Mouse (Mus musculus): ENCODE data around the gene Cdkn2b.

Gene Cdkn2b

DNA sequence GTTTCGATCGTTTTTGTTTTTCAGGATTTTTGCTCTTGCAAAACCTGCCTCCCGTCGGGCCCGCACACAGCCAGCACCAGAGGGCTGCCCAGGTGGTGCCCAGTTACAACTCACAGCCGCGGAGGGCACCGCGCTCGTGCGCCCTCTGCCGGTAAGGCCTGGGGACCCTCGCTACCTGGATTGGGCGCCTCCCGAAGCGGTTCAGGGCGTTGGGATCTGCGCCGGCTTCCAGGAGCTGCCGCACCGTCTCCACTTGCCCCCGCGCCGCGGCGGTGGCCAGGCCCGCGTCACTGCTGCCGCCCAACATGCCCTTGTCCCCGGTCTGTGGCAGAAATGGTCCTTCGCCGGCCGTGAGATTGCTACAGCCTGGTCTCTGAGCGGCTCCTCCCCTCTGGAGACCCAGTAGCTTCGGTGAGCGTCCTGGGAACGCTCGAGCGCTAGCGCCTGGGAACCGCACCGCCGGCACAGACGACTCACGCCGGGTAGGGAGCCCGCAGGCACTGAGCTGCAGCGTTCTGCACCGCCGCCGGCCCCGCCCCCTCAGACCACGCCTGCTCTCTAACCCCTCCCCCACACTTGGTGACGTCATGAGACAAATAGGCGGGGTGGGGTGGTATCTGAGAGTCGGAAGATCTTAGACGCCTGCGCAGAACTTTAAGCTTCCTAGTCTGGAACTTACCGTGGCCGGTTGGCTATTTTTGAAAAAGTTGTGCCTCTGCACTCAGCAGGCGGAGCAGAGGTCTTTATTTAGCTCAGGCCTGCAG is at the start of gene Cdkn2b:
Cdkn2b (minus strand) TSS at position 549 of the 764 bp plus-strand sequence.
- DNase-seq, result peak; percentile 73

DNA sequence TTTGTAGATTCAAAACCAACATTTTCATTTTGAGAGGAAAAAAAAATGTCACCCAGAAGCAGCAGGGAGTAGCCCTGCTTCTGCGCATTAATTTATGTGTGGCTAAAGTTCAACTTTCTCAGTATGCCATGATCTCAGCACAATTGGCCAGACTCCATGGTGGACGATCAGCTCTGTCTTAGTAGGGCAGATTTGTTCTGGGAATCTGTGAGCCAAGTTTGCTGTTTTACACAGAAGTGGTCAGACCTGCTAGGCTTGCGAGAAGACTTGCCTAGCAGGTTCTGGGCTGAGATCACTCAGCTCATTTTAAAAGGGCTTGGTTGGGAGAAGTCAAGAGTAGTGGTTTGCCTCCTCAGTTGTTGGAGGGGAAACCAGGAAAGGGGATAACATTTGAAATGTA is 49.5 kb upstream of the Cdkn2b start:
- DNase-seq, result no peak

DNA sequence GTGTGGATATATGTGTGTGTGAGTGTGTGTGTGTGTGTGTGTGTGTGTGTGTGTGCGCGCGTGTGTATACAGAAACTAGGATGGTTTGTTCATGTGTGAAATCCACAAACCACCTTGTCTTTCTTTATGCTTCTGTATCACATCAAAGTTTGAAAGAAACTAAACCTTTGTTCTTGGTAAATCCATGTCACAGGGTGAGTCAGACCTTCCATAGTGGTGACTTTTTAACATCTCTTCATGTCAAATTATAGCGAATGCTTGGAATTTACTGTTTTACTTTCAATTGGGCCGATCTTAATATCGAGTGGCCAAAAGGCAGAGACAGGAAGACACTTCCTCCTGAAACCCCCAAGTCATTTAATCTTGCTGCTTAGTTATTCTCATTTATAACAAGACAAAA is 48.7 kb upstream of the Cdkn2b start:
- DNase-seq, result no peak

DNA sequence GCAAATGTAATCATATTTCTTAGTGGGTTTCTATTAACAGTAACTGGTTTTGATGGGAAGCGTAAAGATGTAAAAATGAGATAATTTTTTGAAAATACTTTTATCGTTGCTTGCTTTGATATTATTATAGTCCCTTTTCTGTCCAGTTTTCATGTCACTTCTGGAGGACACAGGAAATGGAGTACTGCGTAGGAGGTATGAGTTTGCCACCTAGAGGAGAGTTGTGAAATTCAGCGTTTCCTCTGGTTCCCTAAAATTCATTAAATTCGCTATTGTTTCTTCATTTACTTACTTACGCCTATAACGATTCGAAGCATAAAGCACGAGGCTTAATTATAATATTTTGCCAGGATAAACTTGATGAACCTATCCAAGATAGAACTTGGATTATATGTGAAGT is 43.1 kb upstream of the Cdkn2b start:
- no peak for DNase-seq

DNA sequence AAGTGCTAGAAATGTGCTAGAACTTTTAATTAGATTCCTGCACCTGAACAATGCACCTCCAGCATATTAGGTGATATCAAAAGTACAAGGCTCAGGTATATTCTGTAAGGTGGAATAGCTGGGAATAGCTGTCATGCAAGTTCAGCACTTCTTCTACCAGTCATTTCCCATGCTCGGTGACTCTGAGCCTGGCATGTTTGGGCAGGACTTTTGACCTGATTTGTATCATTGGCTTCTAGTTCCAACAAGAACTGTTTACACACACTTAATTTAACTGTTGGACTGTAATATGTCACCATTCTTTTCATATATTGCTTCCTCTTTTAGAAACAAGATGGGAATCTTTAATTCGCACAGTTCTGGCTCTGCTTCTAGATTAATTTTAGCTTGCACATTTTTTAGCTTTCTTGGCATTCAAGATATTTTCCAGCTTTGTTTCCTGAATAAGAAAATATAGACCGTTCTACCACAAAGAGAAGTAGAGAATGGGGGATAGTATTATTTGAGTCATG is 42.3 kb upstream of the Cdkn2b start:
- no peak for DNase-seq

DNA sequence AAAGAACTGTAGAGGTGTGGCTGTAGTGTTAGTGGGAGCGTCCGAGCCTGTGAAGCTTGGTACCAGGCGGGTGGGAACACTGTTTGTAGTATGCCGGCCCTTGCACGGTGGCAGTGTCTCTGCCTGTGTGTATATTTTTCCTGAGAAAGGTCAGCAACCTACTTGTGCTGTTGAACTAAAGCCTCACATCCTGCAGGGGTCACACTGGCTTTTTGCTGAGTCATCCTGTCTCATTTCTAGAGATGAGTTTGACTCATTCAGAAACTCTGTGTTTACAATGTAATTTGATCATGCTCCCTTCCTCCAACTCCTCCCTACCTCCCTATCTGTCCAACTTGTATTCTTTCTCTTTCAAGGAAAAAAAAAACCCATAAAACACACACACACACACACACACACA is 40.6 kb upstream of the Cdkn2b start:
- no peak for DNase-seq

DNA sequence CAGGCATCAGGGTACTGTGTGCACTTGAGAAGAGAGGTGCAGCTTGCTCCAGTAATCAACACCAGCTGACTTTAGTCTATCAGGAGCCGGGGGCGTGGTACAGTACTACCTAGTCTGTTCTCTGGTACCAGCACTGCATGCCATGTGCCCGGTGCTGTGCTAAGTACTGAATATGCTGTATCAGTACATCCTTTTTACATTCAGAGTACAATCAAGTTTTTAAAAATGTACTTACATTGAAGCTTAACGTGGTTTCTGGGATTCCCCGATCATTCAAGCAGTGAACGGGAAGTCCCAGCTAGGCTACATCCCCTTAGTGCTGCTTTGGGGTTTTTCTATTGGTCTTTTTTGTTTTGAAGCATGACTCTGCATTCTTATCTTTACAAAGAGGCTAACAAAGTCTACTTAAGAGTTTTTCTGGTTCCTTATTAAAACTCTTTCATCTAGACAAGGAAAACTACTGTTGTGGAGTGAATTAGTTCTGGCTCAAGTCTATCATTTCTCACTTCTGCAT is 40.2 kb upstream of the Cdkn2b start:
- no peak for DNase-seq

DNA sequence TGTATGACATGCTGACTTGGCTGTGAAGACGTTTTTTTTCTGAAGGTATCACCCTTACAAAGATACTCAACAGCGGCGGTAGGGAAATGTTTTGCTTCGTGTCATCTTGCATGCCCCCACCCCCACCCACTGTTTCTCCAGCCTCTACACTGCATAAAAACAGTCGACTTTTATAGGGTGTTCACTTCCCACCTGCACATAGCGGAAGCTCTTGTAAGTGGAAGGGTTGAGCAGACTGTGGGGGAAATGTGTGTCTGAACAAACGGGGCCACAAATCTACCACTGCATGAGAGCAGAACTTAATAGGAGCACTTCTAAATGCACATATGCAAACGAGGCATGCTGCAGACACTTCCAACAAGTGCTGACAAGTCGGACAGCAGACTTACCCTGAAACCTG is 39.6 kb upstream of the Cdkn2b start:
- DNase-seq, result no peak

DNA sequence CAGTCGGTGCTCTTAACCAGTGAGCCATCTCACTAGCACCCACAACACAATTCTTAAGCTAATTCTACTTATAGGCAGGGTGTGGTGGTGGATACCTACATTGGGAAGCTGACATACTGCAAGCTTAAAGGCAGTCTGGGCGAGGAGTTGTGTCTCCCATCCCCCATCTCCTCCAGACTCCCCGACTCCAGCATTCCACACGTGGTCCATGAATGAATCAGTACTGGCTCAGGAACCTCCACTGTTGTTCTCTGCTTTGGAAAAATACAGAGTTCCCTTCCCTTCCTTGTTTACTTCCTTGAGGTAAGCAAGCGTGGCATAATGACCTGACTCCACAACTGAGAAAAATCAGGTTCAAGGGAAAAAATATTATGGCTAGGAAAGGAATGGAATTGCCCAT is 38.0 kb upstream of the Cdkn2b start:
- no peak for DNase-seq

DNA sequence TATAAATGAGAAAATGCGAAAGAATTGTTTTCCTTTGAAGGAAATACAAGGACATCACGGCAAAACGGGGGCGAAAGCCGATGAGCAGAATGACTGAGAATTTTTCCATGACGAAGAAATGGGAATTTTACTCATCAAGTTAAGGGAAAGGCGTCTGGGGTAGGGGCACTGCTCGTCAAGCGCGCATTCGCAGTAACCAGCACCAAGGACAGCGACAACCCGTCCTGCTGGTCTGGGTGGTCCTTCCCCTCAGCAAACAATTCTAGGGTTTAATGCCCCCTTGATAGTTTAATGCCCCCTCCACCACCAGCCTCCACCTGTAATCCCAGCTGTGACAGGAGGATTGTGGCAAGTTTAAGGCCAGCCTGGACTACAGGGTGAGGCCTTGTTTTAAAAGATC is 2.6 kb upstream of the Cdkn2b start:
- DNase-seq, result no peak

DNA sequence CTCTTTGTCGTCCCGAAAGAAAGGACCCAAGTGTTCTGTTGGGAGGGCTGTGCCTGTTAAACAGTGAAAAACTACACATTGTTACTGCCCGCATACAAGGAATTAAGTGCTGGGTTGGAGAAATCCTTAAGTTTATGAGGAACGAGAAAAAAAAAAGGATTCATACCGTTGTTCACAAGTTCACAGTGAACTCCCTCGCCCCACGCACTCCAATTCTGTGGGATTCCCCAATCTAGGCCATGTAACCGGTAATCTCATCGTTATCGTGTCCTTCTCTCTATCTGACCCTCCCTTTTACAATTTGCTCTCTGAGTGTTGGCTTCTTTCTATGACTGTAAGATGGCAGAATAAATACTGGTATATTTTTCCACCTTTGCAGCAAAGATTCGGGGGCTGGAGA is 843 bp downstream of the Cdkn2b start:
- DNase-seq, result no peak

DNA sequence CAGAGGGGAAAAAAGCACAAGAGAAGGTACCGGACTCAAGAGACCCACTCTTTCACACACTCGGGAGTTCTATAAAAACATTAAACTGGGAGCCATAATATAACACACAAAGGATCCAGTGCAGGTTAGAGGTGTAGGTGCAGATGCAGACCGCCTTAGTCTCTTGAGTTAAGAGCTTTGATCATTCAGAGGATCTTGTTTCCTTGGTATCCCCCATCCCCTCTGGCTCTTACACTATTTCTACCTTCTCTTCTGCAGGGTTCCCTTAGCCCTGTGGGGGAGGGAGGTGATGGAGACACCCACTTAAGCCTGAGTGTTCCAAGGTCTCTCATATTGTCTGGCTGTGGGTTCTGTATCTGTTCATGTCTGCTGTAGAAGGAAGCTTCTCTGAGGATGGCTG is 2.8 kb downstream of the Cdkn2b start:
- no peak for DNase-seq

DNA sequence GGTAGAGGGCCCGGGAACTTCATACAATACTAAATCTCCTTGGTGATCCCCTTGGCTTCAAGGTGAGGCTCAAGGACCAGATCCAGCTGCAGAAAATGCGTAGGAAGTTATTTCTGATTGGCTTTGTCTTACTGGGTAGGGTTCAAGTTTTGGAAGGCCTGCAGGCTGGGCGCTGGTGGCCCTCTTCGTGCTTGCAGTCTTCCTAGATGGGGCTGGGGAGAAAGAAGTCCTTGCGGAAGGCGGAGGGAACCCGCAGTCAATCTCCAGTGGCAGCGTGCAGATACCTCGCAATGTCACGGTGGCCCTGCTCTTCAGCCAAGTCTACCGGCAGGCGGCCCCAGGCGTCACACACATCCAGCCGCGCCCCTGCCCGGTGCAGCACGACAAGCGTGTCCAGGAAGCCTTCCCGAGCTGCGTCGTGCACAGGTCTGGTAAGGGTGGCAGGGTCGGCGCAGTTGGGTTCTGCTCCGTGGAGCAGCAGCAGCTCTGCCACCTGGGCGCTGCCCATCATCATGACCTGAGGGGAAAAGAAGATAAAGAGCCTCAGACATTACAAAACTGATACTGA is 4.0 kb downstream of the Cdkn2b start:
- no peak for DNase-seq

DNA sequence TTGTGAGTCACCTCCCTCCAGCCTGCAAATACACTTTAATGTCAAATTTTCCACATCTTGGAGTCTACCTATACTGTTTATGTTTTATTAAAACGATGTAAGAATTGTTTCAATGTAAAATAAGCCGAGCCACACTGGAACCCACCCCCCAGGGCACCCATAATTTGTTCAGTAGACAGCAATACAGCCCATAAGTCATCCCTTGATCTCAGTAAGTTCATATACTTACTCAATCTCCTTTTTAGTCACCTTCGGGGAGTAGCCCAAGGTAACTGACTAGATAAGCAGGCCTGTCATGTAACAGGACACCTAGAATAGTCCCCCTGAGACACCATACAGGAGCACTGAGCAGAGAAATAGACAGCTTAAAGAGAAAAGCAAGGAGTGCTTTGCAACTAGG is 5.1 kb downstream of the Cdkn2b start:
- no peak for DNase-seq

DNA sequence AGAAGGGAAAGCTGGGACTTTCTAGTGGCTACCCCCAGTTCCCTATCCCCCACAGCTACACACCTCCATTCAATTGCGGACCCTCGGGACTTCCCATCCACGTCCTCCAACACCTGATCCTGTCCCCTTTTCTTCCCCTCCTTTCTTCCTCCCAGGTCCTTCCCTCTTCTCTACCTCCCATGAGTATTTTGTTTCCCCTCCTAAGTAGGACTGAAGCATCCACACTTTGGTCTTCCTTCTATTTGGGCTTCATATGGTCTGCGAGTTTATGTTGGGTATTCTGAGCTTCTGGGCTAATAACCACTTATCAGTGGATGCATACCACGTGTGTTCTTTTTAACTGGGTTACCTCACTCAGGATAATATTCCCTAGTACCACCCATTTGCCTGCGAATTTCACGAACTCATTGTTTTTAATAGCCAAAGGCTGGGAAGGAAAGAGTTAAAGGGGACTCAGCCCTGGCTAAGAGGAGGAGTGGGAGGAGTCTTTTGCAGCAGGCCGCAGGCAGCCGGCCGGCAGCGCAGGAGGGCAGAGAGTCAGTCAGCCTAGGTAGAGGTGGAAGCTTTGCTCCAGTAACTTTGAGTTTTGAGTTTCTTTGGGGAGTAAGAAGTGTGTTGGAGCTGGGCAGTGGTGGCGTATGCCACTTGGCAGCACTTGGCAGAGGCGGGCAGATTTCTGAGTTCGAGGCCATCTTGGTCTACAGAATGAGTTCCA is 7.4 kb downstream of the Cdkn2b start:
- no peak for DNase-seq

DNA sequence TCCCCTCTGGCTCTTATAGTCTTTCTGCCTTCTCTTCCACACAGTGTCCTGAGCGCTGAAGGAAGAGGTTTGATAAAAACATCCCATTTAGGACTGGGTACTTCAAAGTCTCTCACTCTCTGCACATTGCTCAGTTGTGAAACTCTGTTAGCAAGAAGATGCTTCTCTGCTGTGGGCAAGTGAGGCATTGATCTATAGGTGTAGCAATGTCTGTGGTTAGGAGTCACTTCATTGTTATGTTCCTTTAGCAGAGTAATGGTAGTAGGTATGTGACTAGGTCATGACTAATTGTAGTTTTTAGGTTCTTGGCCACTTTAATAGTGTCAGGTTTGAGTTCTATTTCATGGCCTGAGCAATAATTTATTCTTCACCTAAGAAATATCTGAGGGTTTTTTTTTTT is 8.7 kb downstream of the Cdkn2b start:
- DNase-seq, result no peak

DNA sequence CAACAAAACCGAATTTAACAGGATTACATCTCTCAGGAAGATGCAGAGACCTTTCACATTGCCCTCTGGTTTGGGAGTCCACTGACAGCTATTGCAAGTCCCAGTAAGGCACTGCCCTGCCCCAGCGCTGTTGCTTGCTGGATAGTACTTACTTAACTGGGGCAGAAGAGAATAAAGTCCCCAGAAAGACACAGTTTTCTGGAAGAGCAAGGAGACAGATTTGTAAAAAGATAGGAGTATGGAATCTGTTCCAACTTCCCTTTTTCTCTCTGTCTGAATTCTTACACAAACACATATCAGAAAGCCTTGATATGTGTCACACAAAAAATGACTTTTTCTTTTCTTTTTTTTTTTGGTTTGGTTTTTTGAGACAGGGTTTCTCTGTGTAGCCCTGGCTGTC is 11.1 kb downstream of the Cdkn2b start:
- DNase-seq, result no peak

DNA sequence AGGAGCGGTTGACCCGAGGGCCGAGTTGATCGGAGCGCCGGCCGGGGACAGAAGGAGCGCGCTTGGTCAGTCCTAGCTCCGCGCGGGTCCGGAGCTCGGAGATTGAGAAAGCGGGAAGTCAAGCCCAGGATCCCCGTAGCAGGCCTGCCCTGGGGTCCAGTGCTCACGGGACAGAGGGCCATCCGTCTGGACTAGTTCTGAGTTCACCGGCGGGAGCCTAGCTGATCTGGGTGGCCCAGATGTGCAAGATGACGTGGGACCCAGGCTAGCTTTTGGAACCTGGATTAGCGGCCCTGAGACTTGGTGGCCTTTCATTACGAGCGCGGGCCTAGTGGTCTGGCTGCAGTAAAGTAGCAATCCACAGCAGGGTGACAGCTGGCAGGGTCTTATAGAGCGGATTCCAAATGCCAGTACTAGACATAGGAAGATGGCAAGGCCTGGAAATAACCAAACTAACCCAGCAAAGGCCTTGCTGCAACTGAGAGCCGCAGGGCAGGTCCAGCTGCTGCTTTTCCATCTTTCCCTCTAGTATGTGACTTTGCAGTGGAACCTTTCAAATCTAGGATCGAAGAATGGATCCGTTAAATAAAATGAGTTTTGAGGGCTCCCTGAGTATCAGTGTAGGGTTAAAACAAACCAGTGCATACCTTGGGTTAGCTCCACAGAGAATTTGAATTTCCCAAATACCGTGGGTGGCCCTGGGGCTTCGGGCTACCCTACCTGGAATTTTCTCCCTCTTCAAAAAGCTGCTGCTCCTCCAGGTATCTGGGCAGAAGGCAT is 15.2 kb downstream of the Cdkn2b start:
- no peak for DNase-seq

DNA sequence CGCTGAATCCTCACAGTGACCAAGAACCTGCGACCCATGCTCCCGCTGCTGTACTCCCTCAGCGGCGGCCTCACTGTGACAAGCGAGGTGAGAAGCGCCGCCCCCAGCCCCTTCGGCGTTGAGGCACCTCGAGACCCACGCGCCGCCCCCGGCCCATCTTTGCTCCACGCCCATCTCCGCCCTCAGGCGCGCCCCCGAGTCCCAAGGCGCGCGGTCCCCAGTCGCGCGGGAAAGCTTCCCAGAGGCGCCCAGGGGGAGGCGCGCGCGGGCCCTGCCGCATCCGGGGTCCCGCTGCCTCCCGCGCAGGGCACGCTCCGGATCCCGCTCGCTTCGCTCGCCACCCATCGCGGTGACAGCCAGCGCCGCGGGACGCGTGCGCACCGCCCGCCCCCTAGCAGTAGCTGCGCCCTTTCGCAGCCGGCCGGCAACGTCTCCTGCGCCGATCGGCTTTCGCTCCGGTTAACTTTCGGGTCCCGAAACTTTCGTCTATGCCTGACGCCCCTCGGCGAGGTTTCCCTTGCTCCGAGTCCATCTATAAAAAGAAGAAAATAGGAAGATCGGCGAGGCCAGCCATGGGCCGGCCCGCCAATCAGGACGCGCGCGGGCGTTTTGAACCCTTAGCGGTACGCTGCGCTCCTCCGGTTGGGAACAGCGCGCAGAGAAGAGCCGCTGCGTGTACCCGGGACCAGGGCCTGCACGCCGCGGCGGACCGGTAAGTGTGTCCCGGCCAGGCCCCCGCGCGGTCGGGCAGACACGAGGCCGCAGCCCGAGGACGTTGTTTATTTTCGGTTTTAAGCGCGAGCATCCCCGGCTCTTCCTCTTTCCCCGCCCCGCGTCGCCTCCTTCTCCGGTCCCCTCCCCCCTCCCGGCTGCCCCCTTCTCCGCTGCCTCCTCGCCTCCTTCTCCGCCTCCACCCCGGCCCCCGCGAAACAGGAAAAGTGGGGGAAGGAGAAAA is 16.1 kb downstream of the Cdkn2b start, which contains the start of gene Cdkn2a:
Cdkn2a (minus strand) TSS at position 168 of the 955 bp plus-strand sequence.
- peak; percentile 60 for DNase-seq

DNA sequence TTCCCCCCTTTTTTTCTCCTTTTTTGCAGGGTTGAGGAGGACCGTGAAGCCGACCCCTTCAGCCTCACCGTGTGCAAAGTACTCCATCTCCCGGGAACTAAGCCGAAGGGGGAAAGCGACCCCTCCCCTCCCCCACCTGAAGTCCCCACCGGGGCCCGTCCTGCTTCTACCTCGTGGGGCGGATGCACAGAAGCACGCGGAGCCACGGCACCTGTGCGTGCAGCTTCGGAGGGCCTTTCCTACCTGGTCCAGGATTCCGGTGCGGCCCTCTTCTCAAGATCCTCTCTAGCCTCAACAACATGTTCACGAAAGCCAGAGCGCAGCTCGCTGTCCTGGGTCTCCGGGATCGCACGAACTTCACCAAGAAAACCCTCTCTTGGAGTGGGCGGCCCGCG is 16.8 kb downstream of the Cdkn2b start:
- DNase-seq, result no peak

DNA sequence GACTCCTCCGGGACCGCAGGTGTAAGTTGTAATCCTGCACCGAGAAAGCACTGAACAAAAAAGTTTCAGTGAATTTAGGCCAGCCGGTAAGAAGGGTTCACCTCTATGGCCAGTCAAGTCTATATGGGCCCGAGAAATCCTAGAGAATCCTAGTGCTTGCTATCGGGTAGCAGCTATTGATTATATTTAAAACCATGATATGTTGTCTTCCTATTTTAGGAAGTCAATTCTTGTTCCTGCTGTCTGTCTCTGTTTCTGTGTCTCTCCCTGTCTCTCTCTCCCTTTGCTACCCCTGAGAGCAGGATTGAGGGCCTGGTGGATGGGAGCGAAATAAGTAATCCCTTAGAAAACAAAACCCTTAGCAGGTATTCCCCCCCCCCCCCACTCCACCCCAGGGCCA is 17.3 kb downstream of the Cdkn2b start:
- DNase-seq, result no peak

DNA sequence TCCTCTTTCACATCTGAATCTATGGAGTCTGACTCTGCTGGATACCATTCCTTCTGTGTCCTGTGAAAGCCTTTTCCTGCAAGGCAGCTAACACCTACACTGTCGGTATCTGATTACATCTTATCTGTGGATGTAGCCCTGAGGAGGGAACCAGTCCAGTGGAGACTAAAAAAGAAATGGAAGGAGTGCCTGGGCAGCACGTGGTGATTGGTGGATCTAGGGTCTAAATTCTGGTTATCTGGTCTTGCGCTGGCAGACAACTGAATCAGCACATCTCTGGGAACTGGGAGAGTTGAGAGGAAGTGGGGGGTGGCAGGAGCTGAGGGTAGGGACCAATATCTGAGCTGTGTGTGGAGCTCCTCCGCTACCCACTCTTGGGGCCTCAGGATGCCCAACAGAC is 21.8 kb downstream of the Cdkn2b start:
- no peak for DNase-seq

Measured in right cerebral cortex, postnatal 14 days (tissue).